Mouse (Mus musculus): ENCODE measurements around the gene Ces1c. TPM values are rescaled to one million over a fixed set of nuclear protein-coding genes. Genes with fewer than 3 reads are reported as not detected.

Gene Ces1c
- total RNA-seq (2012; rRNA removed) (not detected in 2 replicates), total RNA-seq (2014; rRNA removed) (not detected in 2 replicates), polyA plus RNA-seq (2012; ENCODE audit: insufficient read length, low read depth) (not detected in 2 replicates)

DNA sequence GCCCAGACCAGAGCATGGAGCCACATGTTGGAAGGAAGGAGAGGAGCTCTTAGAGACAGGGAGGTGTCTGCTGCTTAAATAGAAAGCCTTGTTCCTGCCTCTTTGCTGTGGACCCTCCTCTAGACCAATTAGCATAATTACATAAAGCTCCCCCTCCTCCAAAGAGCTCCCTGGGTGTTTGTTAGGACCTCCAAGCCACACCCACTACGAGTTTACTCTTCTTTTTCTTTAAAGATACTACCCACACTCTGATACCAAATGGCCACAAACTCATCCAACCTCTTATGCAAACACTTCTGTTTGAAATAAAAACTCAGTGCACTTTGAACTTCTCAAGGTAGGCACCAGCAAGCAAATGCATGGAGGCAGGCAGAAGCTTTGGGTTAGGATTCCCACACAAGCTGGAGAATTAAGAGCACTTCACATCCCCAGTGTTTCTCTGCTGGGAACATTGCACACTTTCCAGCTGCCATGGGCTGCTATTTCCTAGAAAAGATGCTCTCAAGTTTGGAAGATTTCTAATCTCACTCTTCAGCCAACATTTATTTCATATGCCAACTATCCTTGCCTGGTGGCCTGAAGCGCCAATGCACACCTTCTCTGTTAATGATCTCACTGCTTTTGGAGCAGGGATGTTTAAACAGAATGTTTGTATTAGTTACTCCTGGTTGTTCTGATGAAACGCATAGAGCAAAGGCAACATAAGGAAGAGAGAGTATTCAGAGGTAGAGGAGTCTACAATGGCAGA lies at the start of gene Ces1c:
TSS of gene Ces1c (minus strand) at position 51 of the 748 bp plus-strand sequence.
- H3K27me3 ChIP-seq (replicated peaks), result peaks cover 10% of the 10 kb centered on the region
- no peak for DNase-seq (ENCODE audit: extremely low read depth)
- no peak within 1 kb of the TSS for H3K9ac ChIP-seq (ENCODE audit: insufficient read depth, low read depth)
- dilution Hi-C loops (cut with MboI; ENCODE audit: extremely low pct_ligation_motif_present, extremely low pct_unique_long_range_greater_than_20kb, low sequenced_read_pairs), result no loop called here
- no peaks in the 10 kb centered on the region for H3K79me2 ChIP-seq (replicated peaks; ENCODE audit: control insufficient read depth, extremely low read depth, insufficient read depth, poor library complexity, severe bottlenecking)
- TF ChIP-seq ZC3H11A (IDR thresholded peaks at IDR 0.05; ENCODE audit: low read depth, low read length) (no peak), ZMIZ1 (IDR thresholded peaks at IDR 0.05; ENCODE audit: low read depth, low read length) (no peak), CHD1 (IDR thresholded peaks at IDR 0.05; ENCODE audit: low read depth, low read length) (no peak), E2F4 (IDR thresholded peaks at IDR 0.05; ENCODE audit: insufficient replicate concordance, low read depth, low read length) (no peak)
- in situ Hi-C loops (cut with MboI; ENCODE audit: low pct_ligation_motif_present, low pct_unique_long_range_greater_than_20kb, low sequenced_read_pairs), result no loop called here
- H3K4me1 ChIP-seq (ENCODE audit: control insufficient read depth in 1 of 2, insufficient read depth in 2 of 2), result no peaks in the 10 kb centered on the region
- no peak within 1 kb of the TSS for H3K27ac ChIP-seq (ENCODE audit: insufficient read depth, low read depth)
- no peak within 1 kb of the TSS for H3K4me3 ChIP-seq (replicated peaks in 1 of 3; ENCODE audit: low read depth in 2 of 3, low read length in 2 of 3, poor library complexity in 1 of 3)
- no peaks in the 10 kb centered on the region for H3K9me3 ChIP-seq (replicated peaks; ENCODE audit: low read length)
- H3K36me3 ChIP-seq (replicated peaks in 1 of 2; ENCODE audit: control insufficient read depth in 1 of 2, insufficient read depth in 1 of 2, low read length in 1 of 2), result no peaks in the 10 kb centered on the region
- H3K4me2 ChIP-seq (ENCODE audit: insufficient read depth, low read depth, poor library complexity, severe bottlenecking), result no peak within 1 kb of the TSS

DNA sequence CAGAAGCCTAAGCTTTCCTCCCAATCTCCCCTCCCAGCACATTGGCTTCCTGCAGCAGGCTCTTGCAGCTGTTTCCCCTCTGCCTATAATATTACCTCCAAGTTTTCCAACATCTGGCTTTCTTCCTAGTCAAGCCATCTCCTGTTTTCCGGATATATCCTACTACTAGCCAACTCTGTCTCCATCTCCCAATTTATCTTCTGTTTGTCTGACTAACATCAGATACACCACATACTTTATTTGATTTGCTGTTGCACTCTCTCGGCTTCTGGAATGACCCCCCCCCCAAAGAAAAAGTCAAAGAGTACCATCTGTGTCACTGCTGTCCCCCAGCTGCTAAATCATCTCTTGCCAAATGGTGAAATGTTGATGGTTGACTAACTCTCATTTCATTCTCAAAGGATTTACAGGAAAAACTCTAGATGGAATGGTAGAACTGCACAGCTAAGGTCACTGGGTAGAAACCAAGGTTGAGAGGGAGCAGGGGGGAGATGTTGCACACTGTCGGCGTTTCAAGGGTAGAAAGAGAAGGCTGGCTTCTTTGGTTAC lies 49.6 kb upstream of the Ces1c start:
- Histone ChIP-seq H3K36me3 (replicated peaks in 1 of 2; ENCODE audit: control insufficient read depth in 1 of 2, insufficient read depth in 1 of 2, low read length in 1 of 2) (no peaks in the 10 kb centered on the region), H3K4me2 (ENCODE audit: insufficient read depth, low read depth, poor library complexity, severe bottlenecking) (no peak overlapping the region), H3K9ac (ENCODE audit: insufficient read depth, low read depth) (no peak overlapping the region), H3K79me2 (replicated peaks; ENCODE audit: control insufficient read depth, extremely low read depth, insufficient read depth, poor library complexity, severe bottlenecking) (no peaks in the 10 kb centered on the region), H3K4me1 (ENCODE audit: control insufficient read depth in 1 of 2, insufficient read depth in 2 of 2) (peaks cover 0 to 7% of the 10 kb centered on the region in 2 experiments; a peak in 1 of 4 replicates), H3K27ac (ENCODE audit: insufficient read depth, low read depth) (no peak overlapping the region), H3K9me3 (replicated peaks; ENCODE audit: low read length) (no peaks in the 10 kb centered on the region), H3K4me3 (replicated peaks in 1 of 3; ENCODE audit: low read depth in 2 of 3, low read length in 2 of 3, poor library complexity in 1 of 3) (no peak overlapping the region), H3K27me3 (replicated peaks) (no peaks in the 10 kb centered on the region)
- in situ Hi-C loops (cut with MboI; ENCODE audit: low pct_ligation_motif_present, low pct_unique_long_range_greater_than_20kb, low sequenced_read_pairs) (no loop called here), dilution Hi-C loops (cut with MboI; ENCODE audit: extremely low pct_ligation_motif_present, extremely low pct_unique_long_range_greater_than_20kb, low sequenced_read_pairs) (no loop called here)
- no peak for DNase-seq (ENCODE audit: extremely low read depth)
- TF ChIP-seq JUN (IDR thresholded peaks at IDR 0.05; ENCODE audit: insufficient read depth, low read depth, low read length) (no peak), NRF1 (IDR thresholded peaks at IDR 0.05; ENCODE audit: low read depth, low read length) (no peak), CTCF (conservative IDR thresholded peaks at IDR 0.05 in 1 of 2, IDR thresholded peaks at IDR 0.05 in 1 of 2; ENCODE audit: low read depth in 2 of 2, low read length in 2 of 2) (no peak), SIN3A (IDR thresholded peaks at IDR 0.05; ENCODE audit: low read length) (no peak), ZNF384 (IDR thresholded peaks at IDR 0.05; ENCODE audit: low read depth, low read length) (no peak), MXI1 (IDR thresholded peaks at IDR 0.05; ENCODE audit: low read depth, low read length) (no peak), CHD2 (IDR thresholded peaks at IDR 0.05; ENCODE audit: low read length) (no peak), HCFC1 (IDR thresholded peaks at IDR 0.05; ENCODE audit: low read depth, low read length) (no peak), IRF4 (IDR thresholded peaks at IDR 0.05; ENCODE audit: low read depth, low read length) (no peak), ZKSCAN1 (IDR thresholded peaks at IDR 0.05; ENCODE audit: borderline replicate concordance, low read depth, low read length) (no peak), BHLHE40 (IDR thresholded peaks at IDR 0.05; ENCODE audit: low read depth, low read length) (no peak), GABPA (IDR thresholded peaks at IDR 0.05; ENCODE audit: insufficient replicate concordance, low read depth, low read length) (no peak), JUND (conservative IDR thresholded peaks at IDR 0.05; ENCODE audit: low read depth, low read length) (no peak), RAD21 (IDR thresholded peaks at IDR 0.05; ENCODE audit: low read depth, low read length) (no peak), KAT2A (IDR thresholded peaks at IDR 0.05; ENCODE audit: insufficient replicate concordance, low read length) (no peak)
